Mouse (Mus musculus) C2C12 (cell line): Measurements from ENCODE around the gene Olfr1229. TPM values are rescaled to one million over a fixed set of nuclear protein-coding genes. Genes with fewer than 3 reads are reported as not detected.

Source experiments
- H3K27me3 ChIP-seq: one replicate; pipeline ENCODE4 v1.6.1; 2011; ENCODE audit not compliant: control insufficient read depth, insufficient read depth, insufficient read length
- H3K36me3 ChIP-seq: one replicate; pipeline ENCODE4 v1.6.1; 2011; ENCODE audit not compliant: control insufficient read depth, insufficient read depth
- H3K4me3 ChIP-seq: one replicate; pipeline ENCODE4 v1.5.1; 2011; ENCODE audit warnings: mild to moderate bottlenecking, control low read depth; ENCODE audit not compliant: poor library complexity, insufficient read depth, severe bottlenecking
- H3K79me2 ChIP-seq: one replicate; pipeline ENCODE4 v1.6.1; 2011; ENCODE audit not compliant: control insufficient read depth, insufficient read depth
- H3K79me3 ChIP-seq: one replicate; pipeline ENCODE4 v1.6.1; 2011; ENCODE audit warnings: low read depth, control low read depth
- H3ac ChIP-seq: one replicate; pipeline ENCODE3; 2011; ENCODE audit warnings: low read depth; ENCODE audit not compliant: control insufficient read depth, insufficient read length
- CEBPB ChIP-seq: IDR thresholded peaks from one replicate; pipeline ENCODE4 v1.6.1; 2011; ENCODE audit warnings: low read depth, mild to moderate bottlenecking, control low read depth, moderate library complexity
- CTCF ChIP-seq: IDR thresholded peaks from one replicate; pipeline ENCODE4 v1.5.1; 2011; ENCODE audit not compliant: control insufficient read depth, insufficient read depth, insufficient read length
- FOSL1 ChIP-seq: IDR thresholded peaks from one replicate; pipeline ENCODE4 v1.8.0; 2011; ENCODE audit warnings: mild to moderate bottlenecking, low read length; ENCODE audit not compliant: poor library complexity, insufficient read depth, severe bottlenecking
- MAX ChIP-seq: IDR thresholded peaks from one replicate; pipeline ENCODE4 v1.6.1; 2011; ENCODE audit warnings: mild to moderate bottlenecking, control low read depth
- MYOD1 ChIP-seq: IDR thresholded peaks from one replicate; pipeline ENCODE4 v1.6.1; 2011; ENCODE audit warnings: low read depth; ENCODE audit not compliant: control insufficient read depth, insufficient read length
- MYOG ChIP-seq: IDR thresholded peaks from one replicate; pipeline ENCODE4 v1.6.1; 2011; ENCODE audit not compliant: control insufficient read depth, insufficient read length; ENCODE audit errors: extremely low read depth
- USF1 ChIP-seq: IDR thresholded peaks from one replicate; pipeline ENCODE4 v1.6.1; 2011; ENCODE audit warnings: low read depth, mild to moderate bottlenecking, control low read depth, moderate library complexity
- long read RNA-seq, 2 experiments: library from polyadenylated mRNA; unstranded; transcript quantifications; one replicate each; pipeline ENCODE4 v2.0.0; 2019 to 2020
- polyA plus RNA-seq: library from polyadenylated mRNA; unstranded; fragments of >200 nt; fragmentation: generic; extraction: Trizol; gene quantifications from one replicate; pipeline ENCODE4 v1.2.1, GENCODE M21; 2012; ENCODE audit warnings: missing spikeins

Gene Olfr1229
- not detected for polyA plus RNA-seq
- long read RNA-seq, experiment 1, result 0 reads
- long read RNA-seq, experiment 2, result 0 reads

GRCm38 (mm10) chr2:89287914-89288313 lies at the start of gene Olfr1229:
Gene Olfr1229, minus strand, starts transcription at chr2:89288014.
- no peak within 1 kb of the TSS for H3ac ChIP-seq
- no peaks in the 10 kb centered on the region for H3K79me3 ChIP-seq
- no peaks in the 10 kb centered on the region for H3K79me2 ChIP-seq
- TF ChIP-seq USF1 (no peak), CTCF (no peak), MYOD1 (no peak), MYOG (no peak), MAX (no peak), CEBPB (no peak), FOSL1 (no peak)
- H3K27me3 ChIP-seq, result no peaks in the 10 kb centered on the region
- H3K36me3 ChIP-seq, result no peaks in the 10 kb centered on the region
- H3K4me3 ChIP-seq, result no peak within 1 kb of the TSS

GRCm38 (mm10) chr2:89329575-89329974 lies 41.8 kb upstream of the Olfr1229 start, which contains the start of gene Olfr1232:
Gene Olfr1232, minus strand, starts transcription at chr2:89329675.
- Histone ChIP-seq H3ac (no peak within 1 kb of the TSS), H3K27me3 (no peaks in the 10 kb centered on the region), H3K79me3 (no peaks in the 10 kb centered on the region), H3K79me2 (no peaks in the 10 kb centered on the region), H3K4me3 (no peak within 1 kb of the TSS), H3K36me3 (no peaks in the 10 kb centered on the region)
- TF ChIP-seq CTCF (no peak), MYOD1 (no peak), MAX (no peak), USF1 (no peak), CEBPB (no peak), FOSL1 (no peak), MYOG (no peak)

- H3ac ChIP-seq, result no peak within 1 kb of the TSS
- no peaks in the 10 kb centered on the region for H3K36me3 ChIP-seq
- no peaks in the 10 kb centered on the region for H3K79me2 ChIP-seq
- no peak within 1 kb of the TSS for H3K4me3 ChIP-seq
- TF ChIP-seq FOSL1, result no peak
- no peak for TF ChIP-seq CTCF
- TF ChIP-seq MYOD1, result no peak
- no peak for TF ChIP-seq MAX
- TF ChIP-seq CEBPB, result no peak
- no peak for TF ChIP-seq USF1
- no peak for TF ChIP-seq MYOG
- no peaks in the 10 kb centered on the region for H3K79me3 ChIP-seq
- no peaks in the 10 kb centered on the region for H3K27me3 ChIP-seq
Observed at GRCm38 (mm10) chr2:89306974-89307373, 19.2 kb upstream of the Olfr1229 start, which contains the start of gene Olfr1231. Gene Olfr1231, minus strand, starts transcription at chr2:89307074.

GRCm38 (mm10) chr2:89297168-89297567 lies 9.4 kb upstream of the Olfr1229 start, which contains the start of gene Olfr1230:
Gene Olfr1230, minus strand, starts transcription at chr2:89297268.
- H3ac ChIP-seq, result no peak within 1 kb of the TSS
- no peaks in the 10 kb centered on the region for H3K27me3 ChIP-seq
- no peaks in the 10 kb centered on the region for H3K79me3 ChIP-seq
- H3K79me2 ChIP-seq, result no peaks in the 10 kb centered on the region
- no peak for TF ChIP-seq MYOG
- H3K4me3 ChIP-seq, result no peak within 1 kb of the TSS
- H3K36me3 ChIP-seq, result no peaks in the 10 kb centered on the region

- TF ChIP-seq USF1, result no peak
- TF ChIP-seq MAX, result no peak
- no peak for TF ChIP-seq FOSL1
- TF ChIP-seq CTCF, result no peak
- TF ChIP-seq MYOG, result no peak
- no peak for TF ChIP-seq MYOD1
- no peak for TF ChIP-seq CEBPB
- Histone ChIP-seq H3K27me3 (no peaks in the 10 kb centered on the region), H3K79me3 (no peaks in the 10 kb centered on the region), H3K79me2 (no peaks in the 10 kb centered on the region), H3K4me3 (no peak within 1 kb of the TSS), H3ac (no peak within 1 kb of the TSS), H3K36me3 (no peaks in the 10 kb centered on the region)
Observed at GRCm38 (mm10) chr2:89253962-89254361, 33.9 kb downstream of the Olfr1229 start, which contains the start of gene Olfr1228. Gene Olfr1228, minus strand, starts transcription at chr2:89254062.

Other genes with a start within 250 kb of the Olfr1229 start
- gene Olfr1218, start 226.8 kb downstream of the Olfr1229 start, polyA plus RNA-seq, result not detected
- not detected for gene Olfr1219, start 204.5 kb downstream of the Olfr1229 start, polyA plus RNA-seq
- not detected for gene Olfr1220, start 181.2 kb downstream of the Olfr1229 start, polyA plus RNA-seq
- gene Olfr1221, start 170.7 kb downstream of the Olfr1229 start, polyA plus RNA-seq, result not detected
- gene Olfr1222, start 155.0 kb downstream of the Olfr1229 start, polyA plus RNA-seq, result not detected
- gene Olfr1223, start 136.5 kb downstream of the Olfr1229 start, polyA plus RNA-seq, result not detected
- not detected for gene Olfr1224-ps1, start 123.9 kb downstream of the Olfr1229 start, polyA plus RNA-seq
- gene Olfr1225, start 113.3 kb downstream of the Olfr1229 start, polyA plus RNA-seq, result not detected
- gene Olfr1226, start 88.0 kb downstream of the Olfr1229 start, polyA plus RNA-seq, result not detected
- gene Olfr1228, start 34.0 kb downstream of the Olfr1229 start, polyA plus RNA-seq, result not detected
- gene Olfr1230, start 9.3 kb upstream of the Olfr1229 start, polyA plus RNA-seq, result not detected
- not detected for gene Olfr1231, start 19.1 kb upstream of the Olfr1229 start, polyA plus RNA-seq
- gene Olfr1232, start 41.7 kb upstream of the Olfr1229 start, polyA plus RNA-seq, result not detected
- gene Olfr1233, start 54.4 kb upstream of the Olfr1229 start, polyA plus RNA-seq, result not detected
- not detected for gene Olfr1234, start 76.9 kb upstream of the Olfr1229 start, polyA plus RNA-seq
- gene Olfr1238, start 121.7 kb upstream of the Olfr1229 start, polyA plus RNA-seq, result not detected
- gene Olfr1239, start 132.4 kb upstream of the Olfr1229 start, polyA plus RNA-seq, result not detected
- gene Olfr1240, start 155.0 kb upstream of the Olfr1229 start, polyA plus RNA-seq, result not detected
- not detected for gene Olfr1241, start 199.1 kb upstream of the Olfr1229 start, polyA plus RNA-seq
- gene Olfr1242, start 210.3 kb upstream of the Olfr1229 start, polyA plus RNA-seq, result not detected
- not detected for gene Olfr1243, start 243.5 kb upstream of the Olfr1229 start, polyA plus RNA-seq